Mouse (Mus musculus) ES-E14 (cell line): Measurements from ENCODE around the gene Kif5c. TPM values are rescaled to one million over a fixed set of nuclear protein-coding genes. Genes with fewer than 3 reads are reported as not detected.
A peak's percentile ranks its signal among the peaks of the same experiment; 100 is the strongest.

Experiments
- DNase-seq: peaks from one replicate; pipeline ENCODE4 v3.0.0-alpha.2; 2013; ENCODE audit warnings: low read depth, low spot score
- H3K27ac ChIP-seq: 2 replicates; pipeline ENCODE4 v1.5.1; 2012; ENCODE audit warnings: low read depth, mild to moderate bottlenecking, low read length, moderate library complexity, mixed read lengths; ENCODE audit not compliant: poor library complexity, insufficient read depth, severe bottlenecking
- H3K36me3 ChIP-seq: 2 replicates; pipeline ENCODE4 v1.6.1; 2012; ENCODE audit warnings: mild to moderate bottlenecking, low read length, moderate library complexity, mixed read lengths; ENCODE audit not compliant: control insufficient read depth, poor library complexity, insufficient read depth, severe bottlenecking
- H3K4me1 ChIP-seq, 2 experiments: fragments of 150-350 bp in 1 of 2; sonication (generic) in 1 of 2; 2 replicates each; pipeline ENCODE4 v1.6.1; 2012; ENCODE audit warnings: low read length in 2 of 2, mild to moderate bottlenecking in 1 of 2, mixed read lengths in 1 of 2; ENCODE audit not compliant: control insufficient read depth in 2 of 2, insufficient read depth in 2 of 2, poor library complexity in 1 of 2
- H3K4me3 ChIP-seq, 2 experiments: fragments of 150-350 bp in 1 of 2; sonication (generic) in 1 of 2; 2 replicates each; pipeline ENCODE4 v1.5.1; 2012; ENCODE audit warnings: low read length in 2 of 2, low read depth in 1 of 2, mild to moderate bottlenecking in 1 of 2, mixed read lengths in 1 of 2; ENCODE audit not compliant: insufficient read depth in 1 of 2, poor library complexity in 1 of 2, severe bottlenecking in 1 of 2
- H3K9ac ChIP-seq: 2 replicates; pipeline ENCODE4 v1.6.1; 2012; ENCODE audit warnings: low read depth, mild to moderate bottlenecking, low read length, mixed read lengths; ENCODE audit not compliant: poor library complexity, insufficient read depth, severe bottlenecking
- H3K9me3 ChIP-seq: fragments of 150-350 bp; sonication (generic); 2 replicates; pipeline ENCODE4 v1.6.1; 2012; ENCODE audit warnings: low read depth, mild to moderate bottlenecking, low read length; ENCODE audit not compliant: control insufficient read depth, insufficient read depth
- CHD2 ChIP-seq: IDR thresholded peaks from 2 replicates; pipeline ENCODE4 v1.6.1; 2014; ENCODE audit warnings: mild to moderate bottlenecking, low read depth, low read length, inconsistent platforms
- HCFC1 ChIP-seq: IDR thresholded peaks from 2 replicates; pipeline ENCODE4 v1.6.1; 2012; ENCODE audit warnings: low read length, inconsistent platforms, borderline replicate concordance; ENCODE audit not compliant: insufficient read depth
- MAFK ChIP-seq: IDR thresholded peaks from 2 replicates; pipeline ENCODE4 v1.6.1; 2014; ENCODE audit warnings: mild to moderate bottlenecking, low read depth, low read length, inconsistent platforms; ENCODE audit not compliant: insufficient read depth
- ZC3H11A ChIP-seq: IDR thresholded peaks from 2 replicates; pipeline ENCODE4 v1.6.1; 2012; ENCODE audit warnings: low read depth, mild to moderate bottlenecking, inconsistent platforms, low read length, borderline replicate concordance
- ZNF384 ChIP-seq: IDR thresholded peaks from 2 replicates; pipeline ENCODE4 v1.6.1; 2012; ENCODE audit warnings: low read depth, low read length, inconsistent platforms
- in situ Hi-C, 2 experiments: fragments of 600-800 bp; cut with MboI; formaldehyde crosslinking; loops; one replicate each; pipeline ENCODE4 v1.15.1; 2025; ENCODE audit warnings: low sequenced_read_pairs in 2 of 2, inconsistent platforms in 1 of 2; ENCODE audit not compliant: unreplicated experiment in 2 of 2
- total RNA-seq: library from RNA; depleted of rRNA; stranded (reverse); fragments of 300-350 nt; gene quantifications from 2 replicates; pipeline ENCODE4 v1.2.3, GENCODE M21; 2012

Kif5c gene
- total RNA-seq, 1 experiment = 34.2 TPM

GRCm38 (mm10) chr2:49727199-49727598 is 108.1 kb downstream of the Kif5c start:
- peaks cover 0 to 2% of the 10 kb centered on the region in 2 experiments; a peak in 1 of 4 replicates for H3K4me1 ChIP-seq
- no peak overlapping the region for H3K9ac ChIP-seq
- DNase-seq = peak; percentile 51
- no peak overlapping the region for H3K4me3 ChIP-seq
- no peak overlapping the region for H3K27ac ChIP-seq
- no peaks in the 10 kb centered on the region for H3K36me3 ChIP-seq
- peak; percentile 50; the same call in 1 of the 2 replicates for TF ChIP-seq ZC3H11A
- no peak for TF ChIP-seq HCFC1
- TF ChIP-seq MAFK = no peak
- TF ChIP-seq ZNF384 = 0 out of 2 replicates have a peak, but pooled peaks have one; percentile 40
- no peak for TF ChIP-seq CHD2
- H3K9me3 ChIP-seq = no peaks in the 10 kb centered on the region
- in situ Hi-C loops = loop anchor here in 1 of 2 experiments (25.0 kb wide), 1 partner anchor 815 kb away; no protein-coding TSS in a partner anchor

GRCm38 (mm10) chr2:49727686-49728085 is 108.6 kb downstream of the Kif5c start:
- no peak for DNase-seq
- Histone ChIP-seq H3K27ac (no peak overlapping the region), H3K9me3 (no peaks in the 10 kb centered on the region), H3K9ac (no peak overlapping the region), H3K4me3 (no peak overlapping the region), H3K36me3 (no peaks in the 10 kb centered on the region), H3K4me1 (peaks cover 0 to 4% of the 10 kb centered on the region in 2 experiments; a peak in 1 of 4 replicates)
- TF ChIP-seq MAFK = no peak
- no peak for TF ChIP-seq ZNF384
- no peak for TF ChIP-seq CHD2
- no peak for TF ChIP-seq HCFC1
- TF ChIP-seq ZC3H11A = no peak
- in situ Hi-C loops = loop anchor here in 1 of 2 experiments (25.0 kb wide), 1 partner anchor 815 kb away; no protein-coding TSS in a partner anchor

GRCm38 (mm10) chr2:49728896-49729610 is 110.0 kb downstream of the Kif5c start:
- no peak for TF ChIP-seq ZNF384
- TF ChIP-seq MAFK = no peak
- no peak overlapping the region for H3K4me3 ChIP-seq
- no peaks in the 10 kb centered on the region for H3K9me3 ChIP-seq
- H3K4me1 ChIP-seq = peaks cover 0 to 6% of the 10 kb centered on the region in 2 experiments; a peak in 1 of 4 replicates
- no peak overlapping the region for H3K27ac ChIP-seq
- no peaks in the 10 kb centered on the region for H3K36me3 ChIP-seq
- no peak for DNase-seq
- H3K9ac ChIP-seq = no peak overlapping the region
- in situ Hi-C loops = loop anchor here in 1 of 2 experiments (25.0 kb wide), 1 partner anchor 817 kb away; no protein-coding TSS in a partner anchor

GRCm38 (mm10) chr2:49729611-49729969 is 110.5 kb downstream of the Kif5c start:
- no peak for TF ChIP-seq MAFK
- no peak for TF ChIP-seq HCFC1
- in situ Hi-C loops = loop anchor here in 1 of 2 experiments (25.0 kb wide), 1 partner anchor 817 kb away; no protein-coding TSS in a partner anchor
- no peaks in the 10 kb centered on the region for H3K36me3 ChIP-seq
- DNase-seq = no peak
- H3K4me1 ChIP-seq = peaks cover 0 to 7% of the 10 kb centered on the region in 2 experiments; a peak in 1 of 4 replicates
- H3K9me3 ChIP-seq = no peaks in the 10 kb centered on the region
- no peak overlapping the region for H3K4me3 ChIP-seq
- H3K27ac ChIP-seq = no peak overlapping the region
- H3K9ac ChIP-seq = no peak overlapping the region
